Mouse (Mus musculus) hindbrain, embryonic 12.5 days (tissue): Measurements from ENCODE around the gene Sost. TPM values are rescaled to one million over a fixed set of nuclear protein-coding genes. Genes with fewer than 3 reads are reported as not detected.
A peak's percentile ranks its signal among the peaks of the same experiment; 100 is the strongest.

ENCODE experiments used
- ATAC-seq: fragments of 200-750 bp; cut with Nextera tagmentation; 2 replicates; pipeline ENCODE4 v1.8.0; 2017; ENCODE audit warnings: moderate TSS enrichment; ENCODE audit not compliant: low FRiP score
- H3K27ac ChIP-seq: fragments of 300-500 bp; sonication (generic); 2 replicates; pipeline ENCODE4 v1.5.1; 2016; ENCODE audit warnings: mild to moderate bottlenecking
- H3K27me3 ChIP-seq: fragments of 300-500 bp; sonication (generic); 2 replicates; pipeline ENCODE4 v1.6.1; 2016; ENCODE audit warnings: mild to moderate bottlenecking
- H3K36me3 ChIP-seq: fragments of 300-500 bp; sonication (generic); 2 replicates; pipeline ENCODE4 v1.6.1; 2016; ENCODE audit warnings: mild to moderate bottlenecking
- H3K4me1 ChIP-seq: fragments of 300-500 bp; sonication (generic); 2 replicates; pipeline ENCODE4 v1.6.1; 2016
- H3K4me2 ChIP-seq: fragments of 300-500 bp; sonication (generic); replicated peaks from 2 replicates; pipeline ENCODE4 v1.6.1; 2016; ENCODE audit warnings: mild to moderate bottlenecking
- H3K4me3 ChIP-seq: fragments of 300-500 bp; sonication (generic); 2 replicates; pipeline ENCODE4 v1.5.1; 2016; ENCODE audit warnings: mild to moderate bottlenecking
- H3K9ac ChIP-seq: fragments of 300-500 bp; sonication (generic); 2 replicates; pipeline ENCODE4 v1.6.1; 2016; ENCODE audit warnings: mild to moderate bottlenecking, moderate library complexity
- H3K9me3 ChIP-seq: fragments of 300-500 bp; sonication (generic); replicated peaks from 2 replicates; pipeline ENCODE4 v1.6.1; 2016; ENCODE audit warnings: mild to moderate bottlenecking
- WGBS: fragments of 180-500 bp; shearing (Covaris S2); methylation state at CpG from one replicate; pipeline ENCODE4 v1.1.7; 2016; 5-methylcytosine and 5-hydroxymethylcytosine counted together
- polyA plus RNA-seq: library from polyadenylated mRNA; unstranded; fragments of >200 nt; fragmentation: Nextera tagmentation; extraction: Ambion mirVana; gene quantifications from 2 replicates; pipeline ENCODE4 v1.2.1, GENCODE M21; 2016

Sost gene
- polyA plus RNA-seq, 1 experiment from 2014 or later, result 0.46 TPM

DNA sequence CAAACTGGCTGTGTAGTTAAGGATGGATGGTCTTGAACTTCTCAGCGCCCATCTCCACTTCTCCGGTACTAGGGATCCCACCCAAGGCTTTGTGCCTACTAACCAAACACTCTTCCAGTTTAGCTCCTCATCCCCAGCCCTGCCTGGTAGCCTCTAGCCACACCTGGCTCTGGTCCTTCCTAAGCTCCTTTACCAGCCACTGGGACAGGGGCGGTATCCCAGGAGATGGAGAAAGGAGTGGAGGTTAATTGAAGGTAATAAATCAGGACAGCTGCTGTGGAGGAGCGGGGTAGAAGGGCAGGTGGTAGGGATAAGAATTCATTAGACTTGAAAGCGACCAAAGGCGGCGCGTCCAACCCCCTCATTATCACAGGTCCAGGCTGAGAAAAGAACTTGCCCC is 2.2 kb downstream of the Sost start:
- Histone ChIP-seq H3K9me3 (no peaks in the 10 kb centered on the region), H3K4me3 (no peak overlapping the region), H3K9ac (no peak overlapping the region), H3K27me3 (peaks cover 82% of the 10 kb centered on the region), H3K4me1 (peaks cover 46% of the 10 kb centered on the region), H3K27ac (no peak overlapping the region), H3K4me2 (no peak overlapping the region), H3K36me3 (no peaks in the 10 kb centered on the region)
- no peak for ATAC-seq
- 2% methylated on average over 8 of the region's 8 CpGs for WGBS

DNA sequence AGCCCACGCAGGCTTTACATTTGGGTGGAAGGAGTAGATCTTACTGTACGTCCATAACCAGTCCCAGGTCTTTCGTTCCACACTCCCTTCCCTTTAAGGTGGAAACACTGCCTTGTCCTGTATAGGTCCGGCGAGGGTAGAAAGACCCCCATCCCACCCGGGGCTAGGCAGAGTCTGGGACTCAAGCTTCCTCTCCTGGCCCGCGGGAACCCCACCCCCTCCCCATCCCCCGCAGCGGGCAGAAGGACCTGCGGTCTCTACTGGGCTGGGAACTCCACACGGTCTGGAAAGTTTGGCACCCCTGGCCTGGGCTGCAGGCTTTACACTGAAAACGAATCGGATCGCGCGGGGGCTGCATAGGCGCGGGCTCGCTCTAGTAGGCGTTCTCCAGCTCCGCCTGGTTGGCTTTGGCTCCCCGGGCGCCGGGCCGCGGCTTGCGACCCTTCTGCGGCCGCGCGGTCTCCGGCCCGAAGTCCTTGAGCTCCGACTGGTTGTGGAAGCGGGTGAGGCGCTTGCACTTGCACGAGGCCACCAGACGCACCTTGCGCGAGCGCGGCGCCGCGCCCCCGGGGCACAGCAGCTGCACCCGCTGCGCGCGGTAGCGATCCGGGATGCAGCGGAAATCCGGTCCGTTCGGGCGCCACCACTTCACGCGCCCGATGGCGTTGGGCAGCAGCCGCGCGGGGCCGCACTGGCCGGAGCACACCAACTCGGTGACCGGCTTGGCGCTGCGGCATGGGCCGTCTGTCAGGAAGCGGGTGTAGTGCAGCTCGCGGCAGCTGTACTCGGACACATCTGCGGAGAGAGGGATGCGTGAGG is 3.1 kb downstream of the Sost start:
- Histone ChIP-seq H3K4me3 (peak overlapping the region; percentile 55), H3K4me1 (peaks cover 45% of the 10 kb centered on the region), H3K9me3 (no peaks in the 10 kb centered on the region), H3K9ac (peak overlapping the region; percentile 63), H3K27ac (no peak overlapping the region), H3K36me3 (no peaks in the 10 kb centered on the region), H3K4me2 (peak overlapping the region; percentile 96), H3K27me3 (peaks cover 83% of the 10 kb centered on the region)
- peak; percentile 64 for ATAC-seq
- WGBS, result under 1% methylated on average over 78 of the region's 78 CpGs

DNA sequence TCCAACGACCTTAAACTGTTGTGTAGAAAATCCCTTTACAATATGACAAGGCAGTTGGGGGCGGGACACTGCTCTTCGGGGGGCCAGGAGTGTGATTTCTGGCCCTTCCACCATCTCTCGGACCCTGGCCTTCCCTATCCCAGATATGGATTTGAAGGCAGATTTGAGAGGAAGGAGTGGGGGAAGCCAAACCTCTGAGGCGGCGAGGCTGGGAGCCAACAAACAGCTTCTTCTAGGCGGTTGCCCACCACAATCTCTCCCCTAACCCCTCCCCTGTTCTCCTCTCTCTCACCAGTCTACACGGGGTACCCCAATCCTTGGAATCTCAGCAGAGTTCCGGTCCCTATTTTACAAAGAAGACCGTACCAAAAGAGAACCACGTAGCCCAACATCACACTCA is 3.8 kb downstream of the Sost start:
- Histone ChIP-seq H3K9me3 (no peaks in the 10 kb centered on the region), H3K4me1 (peaks cover 39% of the 10 kb centered on the region), H3K27ac (no peak overlapping the region), H3K4me2 (peak overlapping the region; percentile 96), H3K36me3 (no peaks in the 10 kb centered on the region), H3K9ac (no peak overlapping the region), H3K4me3 (peak overlapping the region; percentile 55), H3K27me3 (peaks cover 85% of the 10 kb centered on the region)
- WGBS, result 2% methylated on average over 11 of the region's 11 CpGs
- ATAC-seq, result no peak

DNA sequence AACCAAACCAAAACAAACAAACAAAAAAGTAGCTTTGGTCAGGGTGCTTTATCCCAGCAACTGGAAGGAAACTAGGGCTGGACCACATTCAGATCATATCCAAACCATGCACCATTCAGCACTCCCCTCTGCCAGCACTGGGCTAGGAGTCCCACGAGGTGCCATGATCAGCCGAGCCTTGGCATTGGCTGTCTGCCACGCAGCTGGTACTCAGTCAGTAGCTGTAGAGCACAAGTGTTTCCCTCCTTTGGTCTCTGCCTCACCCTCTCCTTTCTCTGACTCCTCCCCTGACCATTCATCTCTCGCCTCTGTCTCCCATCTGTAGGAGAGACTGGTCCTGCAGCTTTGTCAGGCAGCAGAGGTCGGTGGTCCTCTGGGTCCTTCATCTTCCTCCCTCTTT is 9.3 kb downstream of the Sost start:
- no peak for ATAC-seq
- H3K4me1 ChIP-seq, result peaks cover 10% of the 10 kb centered on the region
- H3K27ac ChIP-seq, result no peak overlapping the region
- H3K4me3 ChIP-seq, result no peak overlapping the region
- no peak overlapping the region for H3K4me2 ChIP-seq
- peaks cover 37% of the 10 kb centered on the region for H3K27me3 ChIP-seq
- WGBS, result 64% methylated on average over 5 of the region's 5 CpGs
- H3K9ac ChIP-seq, result no peak overlapping the region
- no peaks in the 10 kb centered on the region for H3K9me3 ChIP-seq
- no peaks in the 10 kb centered on the region for H3K36me3 ChIP-seq

DNA sequence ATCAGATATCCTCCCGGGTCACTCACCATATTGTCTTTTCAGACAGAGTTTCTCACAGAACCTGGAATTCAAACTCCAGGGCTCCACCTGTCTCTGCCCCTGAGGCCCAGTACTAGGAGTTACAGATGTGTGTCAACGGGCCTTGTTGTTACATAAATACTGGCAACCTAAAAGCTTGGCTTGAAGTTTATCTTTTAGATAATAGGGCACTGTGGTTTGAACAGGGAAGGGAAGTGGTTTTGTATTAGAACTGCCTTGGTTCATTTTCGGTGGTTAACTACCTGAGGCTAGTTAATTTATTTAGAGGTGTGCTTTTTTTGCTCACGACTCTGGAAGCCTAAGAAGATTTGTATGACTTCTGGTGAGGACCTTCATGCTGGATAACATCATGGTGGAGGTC is 13.4 kb downstream of the Sost start:
- 71% methylated on average over 4 of the region's 4 CpGs for WGBS
- Histone ChIP-seq H3K4me1 (peaks cover 16% of the 10 kb centered on the region), H3K4me2 (no peak overlapping the region), H3K27ac (no peak overlapping the region), H3K36me3 (no peaks in the 10 kb centered on the region), H3K9ac (no peak overlapping the region), H3K27me3 (peaks cover 36% of the 10 kb centered on the region), H3K9me3 (no peaks in the 10 kb centered on the region), H3K4me3 (no peak overlapping the region)
- no peak for ATAC-seq

DNA sequence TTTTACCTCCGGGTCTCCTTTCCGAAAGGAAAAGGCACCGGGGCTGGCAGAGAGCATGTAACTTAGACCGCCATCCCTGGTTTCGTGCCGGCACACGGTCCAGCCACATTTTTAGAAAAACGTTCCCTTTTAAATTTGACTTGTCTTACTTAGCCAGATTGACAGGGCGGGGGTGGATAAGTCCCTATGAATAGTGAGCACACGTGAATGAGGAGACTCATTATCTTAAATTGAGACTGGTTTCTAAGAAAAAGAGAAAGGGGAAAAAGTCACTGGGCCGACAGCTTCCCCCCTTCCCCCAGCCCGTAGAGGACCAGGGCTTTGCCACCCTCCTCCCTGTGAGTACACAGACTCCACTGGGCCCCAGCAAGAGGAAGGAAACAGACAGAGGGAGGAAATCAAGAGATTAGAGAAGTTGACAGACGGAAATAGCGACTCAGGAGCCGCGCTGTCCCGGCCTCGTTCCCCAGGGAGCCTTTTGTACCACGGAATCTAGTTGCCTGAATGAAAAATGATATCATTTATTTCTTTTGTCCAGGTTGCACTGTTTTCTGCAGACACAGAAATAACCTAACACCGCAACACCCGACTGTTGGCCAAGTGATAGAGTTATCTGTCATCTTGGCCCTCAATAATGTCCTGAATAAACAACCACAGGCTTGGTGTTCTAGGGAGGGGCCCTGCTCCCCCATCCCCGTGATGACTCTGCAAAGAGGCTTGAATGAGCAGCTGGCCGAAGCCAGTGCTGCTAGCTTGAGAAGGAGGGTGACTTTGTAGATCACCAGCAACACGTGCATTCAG is 14.1 kb downstream of the Sost start:
- WGBS, result 22% methylated on average over 24 of the region's 24 CpGs
- Histone ChIP-seq H3K27ac (no peak overlapping the region), H3K4me3 (no peak overlapping the region), H3K36me3 (no peaks in the 10 kb centered on the region), H3K27me3 (peaks cover 34% of the 10 kb centered on the region), H3K4me1 (peaks cover 16% of the 10 kb centered on the region), H3K4me2 (peak overlapping the region; percentile 30), H3K9ac (no peak overlapping the region), H3K9me3 (no peaks in the 10 kb centered on the region)
- no peak for ATAC-seq

DNA sequence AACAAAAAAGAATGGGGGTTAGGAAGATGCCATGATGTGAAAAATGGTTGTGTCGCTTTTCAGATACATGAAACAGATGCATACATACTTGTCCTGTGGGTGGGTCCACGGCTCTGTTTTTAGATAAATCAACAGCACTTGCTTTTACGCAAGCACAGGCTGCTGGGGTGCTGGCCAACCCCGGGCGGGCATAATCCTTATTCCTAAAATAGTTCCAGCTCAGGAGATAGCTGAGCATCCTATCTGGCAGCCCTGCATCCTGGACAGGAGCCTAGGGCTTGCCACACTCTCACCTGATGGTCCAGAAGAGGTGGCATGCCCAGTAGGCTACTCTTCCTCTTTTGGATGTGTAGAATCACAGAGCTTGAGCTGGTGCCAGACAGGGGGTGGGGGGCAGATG is 16.8 kb downstream of the Sost start:
- no peaks in the 10 kb centered on the region for H3K36me3 ChIP-seq
- no peak overlapping the region for H3K9ac ChIP-seq
- H3K4me2 ChIP-seq, result no peak overlapping the region
- ATAC-seq, result no peak
- peaks cover 21% of the 10 kb centered on the region for H3K4me1 ChIP-seq
- H3K27ac ChIP-seq, result no peak overlapping the region
- H3K9me3 ChIP-seq, result no peaks in the 10 kb centered on the region
- no peak overlapping the region for H3K4me3 ChIP-seq
- H3K27me3 ChIP-seq, result peaks cover 34% of the 10 kb centered on the region
- WGBS, result 92% methylated on average over 5 of the region's 5 CpGs

DNA sequence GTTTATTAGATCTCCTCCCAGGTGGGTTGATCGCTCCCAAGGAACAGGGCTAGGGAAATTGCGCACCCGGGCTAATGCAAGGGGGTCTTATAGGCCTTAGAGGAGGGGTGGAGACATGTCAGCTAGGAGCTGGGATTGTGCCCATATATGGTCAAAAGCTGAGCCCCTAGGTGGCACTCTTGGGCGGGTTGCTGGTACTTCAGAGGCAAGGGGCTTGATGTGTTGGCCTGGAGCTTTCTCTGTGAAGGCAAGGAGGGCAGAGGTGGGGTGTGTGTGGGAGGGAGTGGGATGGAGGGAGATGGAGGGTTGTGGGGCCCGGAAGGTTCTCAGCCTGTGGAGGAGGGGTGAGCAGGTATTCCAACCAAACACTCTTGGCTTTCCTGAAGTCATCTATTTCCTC is 20.3 kb downstream of the Sost start:
- Histone ChIP-seq H3K4me2 (no peak overlapping the region), H3K9me3 (0 out of 2 replicates have a peak, but pooled peaks cover 3% of the 10 kb centered on the region), H3K4me1 (peaks cover 5% of the 10 kb centered on the region; the same call in 1 of the 2 replicates), H3K4me3 (no peak overlapping the region), H3K27ac (no peak overlapping the region), H3K27me3 (peaks cover 30% of the 10 kb centered on the region), H3K9ac (no peak overlapping the region), H3K36me3 (no peaks in the 10 kb centered on the region)
- WGBS, result 38% methylated on average over 5 of the region's 5 CpGs
- no peak for ATAC-seq

DNA sequence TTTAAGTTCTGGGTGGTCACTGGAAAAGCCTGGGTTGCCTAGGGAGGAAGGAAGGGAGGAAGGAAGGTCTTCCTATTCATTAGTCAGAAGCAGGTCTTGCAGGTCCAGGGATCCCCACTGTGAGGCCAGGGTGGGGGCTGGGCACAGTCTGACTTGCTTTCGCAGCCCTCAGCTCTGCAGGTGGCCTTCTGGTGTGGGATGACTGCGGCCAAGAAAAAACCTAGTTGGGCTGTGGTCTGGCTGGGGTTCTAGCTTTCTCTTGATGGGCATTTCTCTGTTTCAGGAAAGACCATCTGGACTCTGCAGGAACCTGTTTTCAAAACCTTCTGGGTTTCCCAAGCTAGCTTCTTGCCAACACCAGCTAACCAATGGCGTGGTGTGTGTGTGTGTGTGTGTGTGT is 23.8 kb downstream of the Sost start:
- peaks cover 9% of the 10 kb centered on the region for H3K27me3 ChIP-seq
- H3K4me3 ChIP-seq, result no peak overlapping the region
- no peak for ATAC-seq
- 28% methylated on average over 3 of the region's 3 CpGs for WGBS
- no peak overlapping the region for H3K27ac ChIP-seq
- H3K9me3 ChIP-seq, result 0 out of 2 replicates have a peak, but pooled peaks cover 3% of the 10 kb centered on the region
- peaks cover 7% of the 10 kb centered on the region; the same call in 1 of the 2 replicates for H3K4me1 ChIP-seq
- H3K4me2 ChIP-seq, result no peak overlapping the region
- no peak overlapping the region for H3K9ac ChIP-seq
- H3K36me3 ChIP-seq, result no peaks in the 10 kb centered on the region

DNA sequence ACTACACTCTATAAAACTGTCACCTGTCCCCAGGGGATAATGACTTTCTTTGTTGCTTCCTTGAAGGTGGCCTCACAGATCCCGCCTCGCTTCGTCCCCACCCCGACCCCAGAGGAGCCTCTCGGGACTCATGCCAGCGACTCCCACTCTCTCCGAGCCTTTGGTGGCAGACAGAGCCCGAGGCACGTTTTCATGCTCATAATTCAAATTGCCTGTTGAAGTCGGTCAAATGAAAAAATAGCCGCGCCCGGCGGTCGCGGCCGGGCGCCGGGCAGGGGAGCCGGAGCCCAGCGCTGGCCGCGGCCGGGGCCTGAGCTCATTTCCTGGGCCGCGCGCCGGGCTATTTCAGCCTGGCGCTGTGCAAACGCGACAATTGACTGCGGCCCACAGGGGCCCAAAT is 29.7 kb downstream of the Sost start:
- WGBS, result 1% methylated on average over 30 of the region's 32 CpGs
- H3K4me1 ChIP-seq, result peaks cover 19% of the 10 kb centered on the region
- H3K36me3 ChIP-seq, result no peaks in the 10 kb centered on the region
- peak overlapping the region; percentile 69 for H3K4me2 ChIP-seq
- H3K9ac ChIP-seq, result peak overlapping the region; percentile 54
- ATAC-seq, result 0 out of 2 replicates have a peak, but pooled peaks have one; percentile 26
- H3K9me3 ChIP-seq, result no peaks in the 10 kb centered on the region
- H3K4me3 ChIP-seq, result peak overlapping the region; percentile 38
- H3K27me3 ChIP-seq, result peaks cover 31% of the 10 kb centered on the region
- no peak overlapping the region for H3K27ac ChIP-seq

DNA sequence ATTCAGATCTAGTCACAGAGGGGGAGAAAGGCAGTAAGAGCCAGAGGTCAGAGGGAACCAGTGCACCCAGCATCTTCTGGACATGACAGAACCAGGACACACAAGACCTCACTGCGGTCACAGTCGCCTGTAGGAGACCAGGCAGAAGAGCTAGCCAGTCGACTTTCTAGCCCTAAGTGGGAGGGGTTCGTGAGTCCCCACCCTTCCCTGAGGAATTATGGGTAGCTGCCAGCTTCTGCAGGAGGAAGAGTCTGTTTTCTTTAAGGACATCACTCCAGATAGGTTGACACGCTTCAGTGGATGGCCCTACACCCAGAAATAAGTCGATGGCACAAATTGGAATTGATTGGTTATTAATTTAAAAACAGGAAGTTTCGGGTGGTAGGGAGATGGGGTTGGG is 30.4 kb downstream of the Sost start:
- Histone ChIP-seq H3K27ac (no peak overlapping the region), H3K4me3 (no peak overlapping the region), H3K9me3 (no peaks in the 10 kb centered on the region), H3K36me3 (no peaks in the 10 kb centered on the region), H3K9ac (no peak overlapping the region), H3K4me2 (peak overlapping the region; percentile 69; the same call in 1 of the 2 replicates), H3K27me3 (peaks cover 31% of the 10 kb centered on the region), H3K4me1 (peaks cover 21% of the 10 kb centered on the region)
- WGBS, result 31% methylated on average over 7 of the region's 7 CpGs
- ATAC-seq, result no peak

DNA sequence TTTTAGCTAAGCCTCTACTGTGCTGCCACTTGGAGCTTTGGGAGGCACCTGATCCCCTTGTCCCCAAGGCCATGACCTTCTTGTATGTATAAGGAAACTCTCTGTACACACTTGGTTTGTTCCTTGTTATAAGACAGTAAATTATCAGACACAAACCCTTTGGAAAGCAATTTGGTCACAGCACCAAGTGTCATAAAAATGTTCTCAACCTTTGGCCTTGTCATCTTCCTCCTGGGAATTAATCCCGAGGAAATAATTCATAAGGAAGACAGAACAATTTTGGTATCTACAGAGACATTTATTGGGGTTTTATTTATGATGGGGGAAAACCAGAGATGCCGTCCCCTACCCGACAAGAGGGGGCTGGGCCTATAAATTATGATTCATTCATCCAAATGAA is 31.1 kb downstream of the Sost start:
- Histone ChIP-seq H3K27ac (no peak overlapping the region), H3K27me3 (peaks cover 31% of the 10 kb centered on the region), H3K4me1 (peaks cover 19% of the 10 kb centered on the region), H3K4me3 (no peak overlapping the region), H3K4me2 (no peak overlapping the region), H3K36me3 (no peaks in the 10 kb centered on the region), H3K9me3 (no peaks in the 10 kb centered on the region), H3K9ac (no peak overlapping the region)
- ATAC-seq, result no peak
- WGBS, result 87% methylated on average over 3 of the region's 3 CpGs
